Mouse (Mus musculus) forebrain, embryonic 15.5 days (tissue): ENCODE measurements at regions not wholly inside any gene's neighbourhood (a gene's known extent, or its start where the extent isn't known, plus 50 kb on each side); places are given as distances from the start of the nearest gene placed in this dataset.

Experiments
- ATAC-seq: fragments of 200-750 bp; cut with Nextera tagmentation; replicated peaks from 2 replicates; pipeline ENCODE4 v1.8.0; 2017; ENCODE audit warnings: mild to moderate bottlenecking, moderate TSS enrichment, moderate library complexity
- H3K27ac ChIP-seq: fragments of 300-500 bp; sonication (generic); replicated peaks from 2 replicates; pipeline ENCODE4 v1.5.1; 2015; ENCODE audit warnings: mild to moderate bottlenecking, inconsistent platforms
- H3K27me3 ChIP-seq: fragments of 300-500 bp; sonication (generic); 2 replicates; pipeline ENCODE4 v1.6.1; 2015; ENCODE audit warnings: inconsistent platforms
- H3K36me3 ChIP-seq: fragments of 300-500 bp; sonication (generic); 2 replicates; pipeline ENCODE4 v1.6.1; 2015; ENCODE audit warnings: mild to moderate bottlenecking, inconsistent platforms
- H3K4me1 ChIP-seq: fragments of 300-500 bp; sonication (generic); 2 replicates; pipeline ENCODE4 v1.6.1; 2015; ENCODE audit warnings: inconsistent platforms
- H3K4me2 ChIP-seq: fragments of 300-500 bp; sonication (generic); replicated peaks from 2 replicates; pipeline ENCODE4 v1.6.1; 2015; ENCODE audit warnings: mild to moderate bottlenecking, inconsistent platforms
- H3K4me3 ChIP-seq: fragments of 300-500 bp; sonication (generic); 2 replicates; pipeline ENCODE4 v1.5.1; 2015; ENCODE audit warnings: mild to moderate bottlenecking, inconsistent platforms
- H3K9ac ChIP-seq: fragments of 300-500 bp; sonication (generic); replicated peaks from 2 replicates; pipeline ENCODE4 v1.6.1; 2015; ENCODE audit warnings: mild to moderate bottlenecking, inconsistent platforms
- H3K9me3 ChIP-seq: fragments of 300-500 bp; sonication (generic); 2 replicates; pipeline ENCODE4 v1.6.1; 2016; ENCODE audit warnings: inconsistent platforms
- WGBS: fragments of 180-500 bp; shearing (Covaris S2); methylation state at CpG from one replicate; pipeline ENCODE4 v1.1.7; 2015; ENCODE audit warnings: mixed read lengths; 5-methylcytosine and 5-hydroxymethylcytosine counted together

DNA sequence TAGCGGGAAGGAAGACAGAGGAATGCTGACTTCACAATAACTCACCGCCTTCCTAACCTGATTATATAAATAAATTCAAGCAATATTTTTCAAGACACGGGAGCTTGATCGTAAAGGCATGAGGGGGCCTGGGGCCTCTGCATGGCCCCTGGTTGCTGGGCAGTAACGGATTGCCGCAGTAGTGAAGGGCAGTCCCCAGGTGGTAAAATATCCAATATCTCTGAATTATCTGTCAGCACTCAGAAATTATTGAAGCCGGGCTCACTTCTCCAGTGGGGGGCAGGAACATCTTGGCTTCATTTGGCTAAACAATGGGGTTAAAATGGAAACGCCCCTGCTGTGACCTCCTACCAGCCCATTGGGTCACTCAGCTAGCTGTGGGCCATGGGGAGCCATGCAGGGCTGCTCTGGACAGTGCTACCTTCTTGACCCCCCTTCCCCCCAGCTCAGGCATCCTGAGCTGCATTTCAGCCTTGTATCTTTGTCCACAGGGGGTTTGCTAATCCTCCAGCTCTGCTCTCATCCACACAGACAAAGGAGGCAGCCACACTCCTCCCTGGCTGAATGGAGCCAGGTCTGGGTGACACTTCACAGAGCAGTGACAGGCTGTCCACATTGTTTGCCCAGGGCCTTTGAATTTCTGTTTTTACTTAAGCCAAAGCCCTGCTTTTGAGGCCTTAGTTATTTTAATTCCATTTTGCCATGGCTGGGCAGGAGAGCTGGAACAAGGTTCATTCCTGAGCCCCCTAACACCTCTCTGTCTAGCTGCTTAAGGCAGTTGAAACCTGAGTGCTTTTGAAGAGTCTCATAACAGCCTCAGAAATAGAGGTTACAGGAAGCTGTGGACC, 267.2 kb upstream of the N4bp1 start:
- no peak overlapping the region for H3K4me2 ChIP-seq
- no peaks in the 10 kb centered on the region for H3K36me3 ChIP-seq

DNA sequence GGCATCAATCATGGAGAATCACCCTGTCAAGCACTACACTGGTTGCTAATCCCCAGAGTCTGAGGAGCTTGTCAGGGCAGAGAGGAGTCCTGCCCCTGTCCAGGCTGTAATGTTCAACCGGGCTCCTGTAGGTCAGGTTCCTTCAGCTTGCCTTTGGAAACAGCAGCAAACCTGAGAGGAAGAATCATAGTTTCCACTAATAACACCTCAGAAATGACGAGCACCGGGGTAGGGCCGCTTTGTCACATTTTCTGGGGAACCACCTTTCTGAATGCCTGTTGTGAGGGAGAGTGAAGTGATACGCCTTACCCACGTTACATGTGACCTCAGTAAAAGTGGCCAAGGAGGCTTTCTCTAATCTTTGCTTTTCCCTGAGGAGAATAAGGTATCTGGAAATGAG, 263.8 kb upstream of the N4bp1 start:
- Histone ChIP-seq H3K4me3 (no peak overlapping the region), H3K27me3 (no peaks in the 10 kb centered on the region), H3K9me3 (no peaks in the 10 kb centered on the region), H3K27ac (no peak overlapping the region), H3K9ac (no peak overlapping the region), H3K4me2 (no peak overlapping the region), H3K4me1 (peaks cover 7% of the 10 kb centered on the region; the same call in 1 of the 2 replicates), H3K36me3 (no peaks in the 10 kb centered on the region)
- WGBS: 87% methylated on average over 6 of the region's 6 CpGs
- no peak for ATAC-seq

More for the DNA sequence above, 267.2 kb upstream of the N4bp1 start:
- Histone ChIP-seq H3K27me3 (no peaks in the 10 kb centered on the region), H3K9ac (no peak overlapping the region), H3K27ac (no peak overlapping the region; the same call in 1 of the 2 replicates), H3K4me1 (peaks cover 7% of the 10 kb centered on the region; the same call in 1 of the 2 replicates), H3K4me3 (no peak overlapping the region), H3K9me3 (no peaks in the 10 kb centered on the region)
- 14% methylated on average over 8 of the region's 8 CpGs for WGBS
- ATAC-seq: no peak

DNA sequence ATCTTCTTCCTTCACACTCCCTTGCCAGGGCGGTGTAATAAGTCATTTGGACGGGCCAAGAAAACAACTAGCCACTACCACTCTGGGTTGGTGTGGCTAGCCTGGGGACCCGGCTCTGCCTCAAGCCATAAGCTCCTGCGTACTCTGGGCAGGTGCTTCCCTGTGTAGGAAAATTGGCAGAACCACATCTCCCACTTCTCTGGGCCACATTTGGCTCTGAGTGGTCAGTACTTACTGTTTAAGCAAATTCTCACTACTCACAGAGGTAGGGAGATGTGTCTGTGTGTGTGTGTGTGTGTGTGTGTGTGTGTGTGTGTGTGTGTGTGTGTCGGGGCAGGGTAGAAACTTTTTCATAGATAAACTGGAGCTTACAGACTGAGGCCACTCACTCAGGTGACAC, 262.6 kb upstream of the N4bp1 start:
- Histone ChIP-seq H3K4me2 (no peak overlapping the region), H3K4me1 (peaks cover 5% of the 10 kb centered on the region; the same call in 1 of the 2 replicates), H3K9ac (no peak overlapping the region), H3K36me3 (no peaks in the 10 kb centered on the region), H3K4me3 (no peak overlapping the region), H3K9me3 (no peaks in the 10 kb centered on the region), H3K27me3 (no peaks in the 10 kb centered on the region), H3K27ac (no peak overlapping the region)
- WGBS: 91% methylated on average over 5 of the region's 5 CpGs
- ATAC-seq: no peak

DNA sequence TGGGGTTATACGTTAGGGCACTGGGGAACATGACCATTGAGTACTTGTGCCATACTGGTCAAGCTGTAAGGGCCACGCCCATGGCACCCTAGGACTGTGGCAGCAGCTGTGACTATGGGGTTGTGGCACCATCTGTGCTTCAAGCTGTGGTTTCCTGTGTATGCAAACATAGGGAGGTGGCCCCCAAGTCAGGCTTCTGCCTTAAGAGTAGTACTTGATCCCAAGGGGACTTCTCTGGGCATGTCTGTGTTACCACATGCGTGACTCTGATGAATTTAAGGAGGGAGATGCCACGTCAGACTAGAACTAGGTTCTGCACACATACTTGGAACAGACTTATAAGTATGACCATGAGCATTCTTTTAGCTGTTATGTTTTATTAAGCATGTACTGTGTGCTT, 252.4 kb upstream of the N4bp1 start:
- Histone ChIP-seq H3K4me3 (no peak overlapping the region), H3K9me3 (no peaks in the 10 kb centered on the region), H3K27me3 (no peaks in the 10 kb centered on the region), H3K9ac (no peak overlapping the region), H3K4me1 (no peaks in the 10 kb centered on the region), H3K27ac (no peak overlapping the region), H3K36me3 (no peaks in the 10 kb centered on the region), H3K4me2 (no peak overlapping the region)
- no peak for ATAC-seq
- 91% methylated on average over 4 of the region's 4 CpGs for WGBS

DNA sequence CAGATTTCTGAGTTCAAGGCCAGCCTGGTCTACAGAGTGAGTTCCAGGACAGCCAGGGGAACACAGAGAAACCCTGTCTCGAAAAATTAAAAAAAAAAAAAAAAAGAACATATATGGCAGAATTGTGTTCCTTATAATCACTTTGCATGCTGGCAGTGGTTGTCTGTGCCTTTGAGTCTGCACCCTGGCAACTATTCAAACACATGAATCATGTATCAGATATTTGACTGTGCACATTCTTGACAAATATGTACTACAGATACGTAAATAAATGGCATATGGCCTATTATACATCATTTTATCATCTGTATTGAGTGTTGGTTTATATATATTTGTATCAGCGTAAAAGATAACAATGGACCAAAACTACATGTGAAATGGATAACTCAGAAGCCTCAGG, 246.7 kb upstream of the N4bp1 start:
- H3K9me3 ChIP-seq: no peaks in the 10 kb centered on the region
- H3K27me3 ChIP-seq: no peaks in the 10 kb centered on the region
- H3K27ac ChIP-seq: no peak overlapping the region
- no peak overlapping the region for H3K9ac ChIP-seq
- H3K4me2 ChIP-seq: no peak overlapping the region
- no peaks in the 10 kb centered on the region for H3K36me3 ChIP-seq
- H3K4me1 ChIP-seq: peaks cover 12% of the 10 kb centered on the region; the same call in 1 of the 2 replicates
- H3K4me3 ChIP-seq: no peak overlapping the region
- ATAC-seq: no peak
- WGBS: 82% methylated on average over 3 of the region's 3 CpGs

DNA sequence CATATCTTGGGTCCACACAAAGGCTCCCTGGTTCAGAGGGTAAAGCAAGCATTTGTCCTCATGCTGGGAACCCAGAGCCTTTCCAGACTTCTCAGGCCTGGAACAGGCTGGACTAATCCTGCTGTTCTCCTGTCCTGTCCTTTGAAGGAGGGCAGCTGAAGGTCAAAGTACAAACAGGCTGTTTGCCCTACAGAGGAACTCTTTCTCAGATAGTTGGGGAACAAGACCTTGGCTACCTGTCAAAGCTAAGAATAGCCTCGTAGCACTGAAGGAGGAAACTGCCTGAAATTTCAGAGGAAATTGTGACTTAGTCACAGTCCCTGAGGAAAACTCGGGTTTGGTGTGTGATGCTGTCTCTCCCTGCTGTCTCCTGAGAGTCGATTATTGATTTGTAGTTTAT, 245.6 kb upstream of the N4bp1 start:
- peaks cover 12% of the 10 kb centered on the region; the same call in 1 of the 2 replicates for H3K4me1 ChIP-seq
- no peak for ATAC-seq
- no peaks in the 10 kb centered on the region for H3K9me3 ChIP-seq
- no peaks in the 10 kb centered on the region for H3K36me3 ChIP-seq
- H3K9ac ChIP-seq: no peak overlapping the region
- H3K4me3 ChIP-seq: no peak overlapping the region
- no peaks in the 10 kb centered on the region for H3K27me3 ChIP-seq
- H3K4me2 ChIP-seq: no peak overlapping the region
- H3K27ac ChIP-seq: no peak overlapping the region
- WGBS: 60% methylated on average over 3 of the region's 3 CpGs

DNA sequence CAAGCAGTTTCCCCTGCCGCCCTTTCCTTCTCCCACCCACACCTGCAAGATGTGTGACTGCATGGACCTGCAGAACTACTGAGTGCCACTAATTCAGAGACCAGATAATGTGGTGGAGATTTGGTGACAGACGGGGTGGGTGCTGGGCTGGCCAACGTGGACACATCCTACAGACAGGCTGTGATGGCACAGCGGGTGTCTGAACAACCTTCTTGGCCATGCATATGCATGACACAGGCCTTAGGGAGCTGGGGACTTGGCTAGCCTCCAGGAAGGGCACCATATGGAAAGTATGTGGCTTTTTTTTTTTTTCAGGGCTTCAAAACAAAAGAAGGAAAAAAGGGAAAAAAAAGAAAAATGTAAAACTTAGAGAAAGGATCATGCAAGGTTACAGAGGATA, 243.5 kb upstream of the N4bp1 start:
- Histone ChIP-seq H3K27me3 (no peaks in the 10 kb centered on the region), H3K9ac (no peak overlapping the region), H3K4me2 (no peak overlapping the region), H3K4me3 (no peak overlapping the region), H3K9me3 (no peaks in the 10 kb centered on the region), H3K27ac (no peak overlapping the region), H3K36me3 (no peaks in the 10 kb centered on the region), H3K4me1 (peaks cover 12% of the 10 kb centered on the region; the same call in 1 of the 2 replicates)
- WGBS: 47% methylated on average over 4 of the region's 4 CpGs
- 0 out of 2 replicates have a peak, but pooled peaks have one; percentile 66 for ATAC-seq

DNA sequence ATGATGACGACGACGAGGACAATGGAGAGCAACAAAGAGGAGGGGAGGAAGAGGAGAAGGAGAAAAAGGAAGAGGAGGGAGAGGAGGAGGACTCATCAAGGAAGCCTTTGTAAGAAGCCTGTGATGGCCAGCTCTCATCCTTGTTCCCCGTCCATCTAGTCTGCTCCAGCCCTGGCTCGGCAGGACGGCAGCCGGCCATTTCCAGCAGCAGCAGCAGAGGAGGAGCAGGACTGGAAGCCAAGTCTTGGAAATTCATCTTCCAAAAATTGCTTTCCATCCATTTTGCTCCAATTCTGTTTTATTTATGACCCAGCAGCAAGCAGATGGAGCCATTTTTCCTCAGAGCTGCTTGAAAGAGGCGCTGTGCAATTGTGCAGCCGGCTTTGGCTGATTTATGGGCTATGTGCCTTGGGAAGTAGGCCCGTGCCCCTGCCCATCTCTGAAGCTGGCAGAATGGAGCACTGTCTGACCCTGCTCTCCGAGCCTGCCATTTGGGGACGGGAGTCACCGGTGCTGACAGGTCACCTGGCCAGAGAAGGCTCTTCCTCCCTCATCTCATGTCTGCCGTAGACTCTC, 231.2 kb upstream of the N4bp1 start:
- H3K27me3 ChIP-seq: no peaks in the 10 kb centered on the region
- H3K4me2 ChIP-seq: no peak overlapping the region
- no peaks in the 10 kb centered on the region for H3K4me1 ChIP-seq
- no peak overlapping the region for H3K27ac ChIP-seq
- no peak overlapping the region for H3K9ac ChIP-seq
- ATAC-seq: no peak
- H3K36me3 ChIP-seq: no peaks in the 10 kb centered on the region
- H3K9me3 ChIP-seq: no peaks in the 10 kb centered on the region
- H3K4me3 ChIP-seq: no peak overlapping the region
- WGBS: 87% methylated on average over 14 of the region's 14 CpGs

DNA sequence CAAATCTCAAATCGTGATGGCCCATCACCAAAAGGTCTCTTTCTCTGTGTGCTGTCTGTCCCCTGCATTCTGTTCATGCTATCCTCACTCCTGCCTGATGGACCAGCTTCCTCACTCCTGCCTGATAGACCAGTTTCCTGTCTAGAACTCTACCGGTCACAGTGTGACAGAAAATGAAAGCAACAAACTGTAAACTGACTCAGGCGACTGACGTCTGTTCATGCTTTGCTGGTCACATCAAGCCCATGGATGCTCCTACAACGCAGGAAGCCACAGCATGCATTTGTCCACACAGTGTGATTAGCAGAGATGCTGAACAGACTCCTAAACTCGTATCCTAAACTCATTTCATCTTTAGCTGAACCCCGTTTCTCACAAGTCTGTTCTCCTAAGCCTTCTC, 227.3 kb upstream of the N4bp1 start:
- Histone ChIP-seq H3K4me3 (no peak overlapping the region), H3K27me3 (no peaks in the 10 kb centered on the region), H3K9me3 (no peaks in the 10 kb centered on the region), H3K4me2 (no peak overlapping the region), H3K27ac (no peak overlapping the region), H3K9ac (no peak overlapping the region), H3K4me1 (no peaks in the 10 kb centered on the region), H3K36me3 (no peaks in the 10 kb centered on the region)
- no peak for ATAC-seq
- 80% methylated on average over 7 of the region's 7 CpGs for WGBS

DNA sequence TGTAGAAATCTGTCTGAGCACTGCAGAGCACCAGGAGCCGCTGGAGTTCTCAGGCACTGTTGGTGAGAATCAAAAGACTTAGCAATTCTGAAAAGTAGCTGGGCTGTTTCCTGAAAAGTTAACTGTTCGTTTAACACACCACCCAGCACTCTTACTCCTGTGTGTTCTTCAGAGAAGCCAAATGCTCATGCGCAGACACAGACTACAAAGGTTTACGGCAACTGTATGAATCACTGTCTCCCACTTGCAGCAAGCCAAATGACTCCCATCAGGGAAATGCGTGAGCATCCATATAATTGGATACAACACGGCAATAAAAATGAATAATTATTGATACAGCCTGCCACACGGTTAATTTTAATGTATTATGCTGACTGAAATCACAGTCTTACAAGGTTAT, 220.0 kb upstream of the N4bp1 start:
- 50% methylated on average over 7 of the region's 7 CpGs for WGBS

DNA sequence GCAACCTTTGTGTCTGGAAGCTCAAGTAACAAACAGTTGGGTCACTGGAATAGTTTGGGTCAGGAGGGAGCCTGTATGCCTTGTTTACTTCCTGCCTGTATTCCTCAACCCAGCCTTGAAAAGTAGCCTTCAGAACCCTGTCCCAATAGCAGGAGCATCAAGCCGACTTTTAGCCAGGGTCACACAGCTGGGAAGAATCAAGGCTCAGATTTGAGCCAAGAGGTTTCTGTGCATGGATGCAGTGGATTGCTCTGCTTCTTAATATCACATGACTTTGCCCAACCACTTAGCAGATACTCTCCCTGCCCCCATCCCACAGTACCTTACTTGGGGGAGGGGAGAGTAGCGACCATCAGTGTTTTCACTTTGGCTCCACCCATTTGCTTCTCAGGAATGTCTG, 210.2 kb upstream of the N4bp1 start:
- WGBS: 71% methylated on average over 2 of the region's 2 CpGs
- ATAC-seq: no peak
- H3K27me3 ChIP-seq: no peaks in the 10 kb centered on the region
- H3K4me1 ChIP-seq: no peaks in the 10 kb centered on the region
- H3K4me3 ChIP-seq: no peak overlapping the region
- H3K27ac ChIP-seq: no peak overlapping the region
- no peaks in the 10 kb centered on the region for H3K9me3 ChIP-seq
- no peaks in the 10 kb centered on the region for H3K36me3 ChIP-seq
- no peak overlapping the region for H3K9ac ChIP-seq
- H3K4me2 ChIP-seq: no peak overlapping the region

More for the DNA sequence above, 220.0 kb upstream of the N4bp1 start:
- Histone ChIP-seq H3K9me3 (no peaks in the 10 kb centered on the region), H3K4me2 (no peak overlapping the region), H3K4me1 (no peaks in the 10 kb centered on the region), H3K36me3 (no peaks in the 10 kb centered on the region), H3K27me3 (no peaks in the 10 kb centered on the region), H3K4me3 (no peak overlapping the region), H3K9ac (no peak overlapping the region), H3K27ac (no peak overlapping the region)
- no peak for ATAC-seq

DNA sequence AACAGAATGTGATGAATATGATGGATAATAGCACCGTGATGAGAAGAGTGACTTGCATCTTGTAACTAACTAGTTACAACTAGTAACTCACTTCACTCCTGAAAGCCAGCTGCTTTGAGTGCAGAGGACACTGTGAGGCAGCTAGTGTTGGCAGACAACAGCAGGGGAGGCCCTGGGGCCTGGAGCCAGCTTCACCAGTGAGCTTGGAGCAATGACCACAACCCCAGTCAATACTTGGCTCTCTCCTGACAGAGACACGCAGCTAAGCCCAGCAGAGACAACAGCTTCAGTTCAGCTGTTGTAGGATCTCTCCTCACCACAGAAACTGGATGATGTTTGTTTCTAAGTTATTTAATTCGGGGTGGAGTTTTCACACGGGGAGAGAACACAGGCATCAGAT, 209.6 kb upstream of the N4bp1 start:
- no peaks in the 10 kb centered on the region for H3K9me3 ChIP-seq
- no peaks in the 10 kb centered on the region for H3K4me1 ChIP-seq
- no peak for ATAC-seq
- H3K27ac ChIP-seq: no peak overlapping the region
- no peak overlapping the region for H3K4me3 ChIP-seq
- H3K27me3 ChIP-seq: no peaks in the 10 kb centered on the region
- H3K9ac ChIP-seq: no peak overlapping the region
- no peaks in the 10 kb centered on the region for H3K36me3 ChIP-seq
- no peak overlapping the region for H3K4me2 ChIP-seq
- WGBS: 86% methylated on average over 4 of the region's 4 CpGs
